Mouse (Mus musculus): ENCODE measurements around the gene Msh5. TPM values are rescaled to one million over a fixed set of nuclear protein-coding genes. Genes with fewer than 3 reads are reported as not detected.
A peak's percentile ranks its signal among the peaks of the same experiment; 100 is the strongest.
"Not testable (repeated sequence)": the region's sequence is repeated elsewhere in the genome, so short reads cannot be mapped to it uniquely, and the experiment has no call there.

Gene Msh5
- total RNA-seq, 1 experiment from 2014 or later = 0.76 TPM

DNA sequence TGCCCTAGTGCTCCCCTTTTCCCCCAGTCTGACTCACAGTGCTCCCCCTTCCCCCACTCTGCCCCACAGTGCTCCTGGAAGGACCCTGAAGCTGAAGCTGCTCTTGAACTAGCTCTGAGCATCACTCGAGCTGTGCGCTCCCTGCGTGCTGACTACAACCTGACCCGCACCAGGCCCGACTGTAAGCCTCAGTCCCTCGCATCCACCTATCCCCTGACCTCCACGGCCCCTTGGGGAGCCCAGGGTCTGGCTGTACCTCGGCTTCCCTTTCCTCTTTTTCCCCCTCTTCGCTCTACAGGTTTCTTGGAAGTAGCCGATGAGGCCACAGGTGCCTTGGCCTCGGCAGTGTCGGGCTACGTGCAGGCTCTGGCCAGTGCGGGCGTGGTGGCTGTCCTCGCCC is 31.2 kb downstream of the Msh5 start:
- no peak for ATAC-seq (replicated peaks; ENCODE audit: insufficient number of reproducible peaks, low FRiP score, low TSS enrichment, poor library complexity, severe bottlenecking)

DNA sequence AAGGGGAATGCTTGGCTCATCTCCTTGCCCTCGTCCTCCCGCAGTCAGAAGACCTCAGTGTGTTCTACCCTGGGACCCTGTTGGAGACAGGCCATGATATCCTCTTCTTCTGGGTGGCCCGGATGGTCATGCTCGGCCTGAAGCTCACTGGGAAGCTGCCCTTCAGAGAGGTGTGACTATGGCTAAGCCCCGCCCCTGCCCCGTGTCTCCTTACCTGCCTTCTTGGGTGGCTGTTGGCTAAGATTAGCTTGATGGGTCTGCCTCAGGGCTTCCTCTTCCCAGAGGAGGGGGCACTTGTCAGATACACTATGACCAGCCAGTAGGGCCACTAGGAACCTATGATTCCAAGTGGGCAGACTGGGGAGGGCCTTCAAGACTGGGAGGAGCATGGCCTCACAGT is 33.3 kb downstream of the Msh5 start:
- no peak for ATAC-seq (replicated peaks; ENCODE audit: insufficient number of reproducible peaks, low FRiP score, low TSS enrichment, poor library complexity, severe bottlenecking)

DNA sequence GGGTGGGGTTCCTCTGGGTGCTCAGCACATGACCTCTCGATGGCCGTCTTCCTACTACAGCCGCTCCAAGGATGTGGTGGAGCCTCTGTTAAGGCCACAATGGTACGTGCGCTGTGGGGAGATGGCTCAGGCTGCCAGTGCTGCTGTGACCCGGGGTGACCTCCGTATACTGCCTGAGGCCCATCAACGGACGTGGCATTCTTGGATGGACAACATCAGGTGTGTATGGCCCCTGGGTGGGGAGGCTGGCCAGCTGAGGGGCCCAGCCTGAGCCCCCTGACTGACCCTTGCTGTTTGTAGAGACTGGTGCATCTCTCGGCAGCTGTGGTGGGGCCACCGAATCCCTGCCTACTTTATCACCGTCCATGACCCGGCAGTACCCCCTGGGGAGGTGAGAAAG is 34.1 kb downstream of the Msh5 start:
- ATAC-seq (replicated peaks; ENCODE audit: insufficient number of reproducible peaks, low FRiP score, low TSS enrichment, poor library complexity, severe bottlenecking) = no peak

DNA sequence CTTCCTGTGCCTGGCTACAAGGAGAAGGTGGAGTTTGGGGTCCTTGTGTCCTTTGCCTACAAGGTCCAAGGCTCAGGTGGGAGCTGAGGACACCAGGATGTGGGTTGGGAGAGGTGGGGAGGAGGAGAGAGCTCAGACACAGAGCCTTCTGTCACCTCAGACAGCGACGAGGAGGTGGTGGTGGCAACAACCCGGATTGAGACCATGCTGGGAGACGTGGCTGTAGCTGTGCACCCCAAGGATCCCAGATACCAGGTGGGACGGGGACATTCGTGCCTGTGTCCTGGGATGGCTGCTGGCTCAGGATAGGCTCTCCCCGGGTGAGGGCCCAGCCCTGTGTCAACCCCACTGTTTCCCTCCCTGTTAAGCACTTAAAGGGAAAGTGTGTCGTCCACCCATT is 35.1 kb downstream of the Msh5 start:
- ATAC-seq (replicated peaks; ENCODE audit: insufficient number of reproducible peaks, low FRiP score, low TSS enrichment, poor library complexity, severe bottlenecking) = no peak

DNA sequence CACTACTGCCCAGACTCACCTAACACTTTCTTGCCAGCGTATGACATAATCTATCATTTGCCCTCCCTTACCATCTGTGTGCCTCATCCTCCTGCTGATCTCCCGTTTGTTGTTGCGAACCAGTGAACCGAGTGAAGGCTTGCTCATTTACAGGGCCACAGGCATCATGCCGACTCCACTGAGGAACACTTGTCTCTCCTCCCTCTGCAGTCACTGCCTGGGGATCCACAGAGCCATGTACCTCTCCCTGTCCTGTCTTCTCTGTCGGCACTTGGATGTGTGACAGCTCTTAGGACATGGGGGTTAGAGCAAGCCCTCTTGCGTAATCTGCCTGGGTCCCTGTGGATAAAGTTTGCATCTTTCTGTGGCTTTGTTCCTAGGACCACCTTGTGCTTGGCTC is 37.0 kb downstream of the Msh5 start:
- ATAC-seq (replicated peaks; ENCODE audit: insufficient number of reproducible peaks, low FRiP score, low TSS enrichment, poor library complexity, severe bottlenecking) = no peak

DNA sequence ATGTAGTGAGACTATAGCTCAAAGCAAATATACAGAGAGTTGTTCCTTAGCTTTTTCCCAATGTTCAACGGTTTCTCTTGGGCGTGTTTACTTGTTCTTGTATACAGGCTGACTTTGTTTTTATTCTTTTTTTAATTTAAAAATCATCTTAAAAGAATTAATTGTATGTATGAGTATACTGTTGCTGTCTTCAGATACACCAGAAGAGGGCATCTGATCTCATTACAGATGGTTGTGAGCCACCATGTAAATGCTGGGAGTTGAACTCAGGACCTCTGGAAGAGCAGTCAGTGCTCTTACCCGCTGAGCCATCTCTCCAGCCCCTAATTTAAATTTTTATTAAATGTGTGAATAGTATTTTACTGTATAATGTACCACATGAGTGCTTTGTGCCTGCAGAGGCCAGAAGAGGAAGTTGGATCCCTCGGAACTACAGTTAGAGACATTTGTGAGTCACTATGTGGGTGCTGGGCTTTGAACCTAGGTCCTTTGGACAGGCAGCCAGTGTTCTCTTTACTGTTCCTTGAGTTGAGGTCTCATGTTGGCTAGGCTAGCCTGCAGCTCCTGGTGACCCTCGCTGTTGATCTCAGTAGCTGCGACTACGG is 39.1 kb downstream of the Msh5 start:
- ATAC-seq (replicated peaks; ENCODE audit: insufficient number of reproducible peaks, low FRiP score, low TSS enrichment, poor library complexity, severe bottlenecking) = no peak

DNA sequence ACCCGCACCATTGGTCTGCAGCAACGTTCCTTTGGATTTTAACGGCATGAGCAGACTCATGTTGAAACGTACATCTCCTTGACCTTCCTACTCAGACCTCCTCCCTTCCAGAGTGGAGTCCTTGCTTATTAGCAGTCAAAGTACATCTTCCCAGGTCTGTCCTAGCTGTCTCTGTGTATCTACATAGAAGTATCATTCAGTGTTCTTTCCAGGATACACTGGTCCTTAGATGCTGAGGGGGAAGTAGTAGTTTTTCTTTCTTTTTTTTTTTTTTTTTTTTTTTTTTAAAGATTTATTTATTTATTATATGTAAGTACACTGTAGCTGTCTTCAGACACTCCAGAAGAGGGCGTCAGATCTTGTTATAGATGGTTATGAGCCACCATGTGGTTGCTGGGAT is 40.6 kb downstream of the Msh5 start:
- ATAC-seq (replicated peaks; ENCODE audit: insufficient number of reproducible peaks, low FRiP score, low TSS enrichment, poor library complexity, severe bottlenecking) = not testable (repeated sequence)

DNA sequence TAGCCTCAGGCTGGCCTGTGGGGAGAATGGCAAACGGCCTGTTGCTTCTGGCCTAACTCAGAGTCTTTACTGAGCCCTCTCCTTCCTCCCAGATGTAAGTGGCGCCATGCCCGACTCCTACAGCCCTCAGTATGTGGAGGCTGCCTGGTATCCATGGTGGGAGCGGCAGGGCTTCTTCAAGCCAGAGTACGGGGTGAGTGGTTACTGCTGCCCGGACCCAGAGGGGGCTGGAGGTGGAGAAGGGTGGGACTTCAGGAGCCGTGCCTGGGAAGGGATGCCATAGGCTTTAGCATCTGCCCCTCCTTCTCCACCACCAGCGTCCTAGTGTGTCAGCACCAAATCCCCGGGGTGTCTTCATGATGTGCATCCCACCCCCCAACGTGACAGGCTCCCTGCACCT is 41.4 kb downstream of the Msh5 start:
- ATAC-seq (replicated peaks; ENCODE audit: insufficient number of reproducible peaks, low FRiP score, low TSS enrichment, poor library complexity, severe bottlenecking) = no peak

DNA sequence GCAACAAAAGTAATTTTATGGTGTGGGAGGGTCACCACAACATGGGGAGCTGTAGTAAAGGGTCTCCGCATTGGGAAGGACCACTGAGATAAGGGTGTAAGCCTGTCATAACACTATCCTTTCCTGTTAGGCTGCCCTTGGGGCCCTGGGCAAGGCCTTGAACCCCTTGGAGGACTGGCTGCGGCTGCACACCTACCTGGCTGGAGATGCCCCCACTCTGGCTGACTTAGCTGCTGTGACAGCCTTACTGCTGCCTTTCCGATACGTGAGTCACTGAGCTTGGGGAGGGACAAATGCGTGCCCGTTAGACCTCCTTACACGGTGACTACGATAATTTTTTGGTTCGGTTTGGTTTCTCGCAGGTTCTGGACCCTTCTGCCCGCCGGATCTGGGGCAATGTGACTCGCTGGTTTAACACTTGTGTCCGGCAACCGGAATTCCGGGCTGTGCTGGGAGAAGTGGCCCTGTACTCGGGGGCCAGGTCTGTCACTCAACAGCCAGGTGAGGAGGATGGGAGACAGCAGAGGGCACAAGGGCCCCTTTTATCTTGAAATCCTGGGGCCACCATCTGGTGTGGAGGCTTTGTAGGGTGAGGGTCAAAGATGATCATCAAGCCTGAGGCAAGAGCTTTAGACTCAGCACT is 42.3 kb downstream of the Msh5 start:
- no peak for ATAC-seq (replicated peaks; ENCODE audit: insufficient number of reproducible peaks, low FRiP score, low TSS enrichment, poor library complexity, severe bottlenecking)

DNA sequence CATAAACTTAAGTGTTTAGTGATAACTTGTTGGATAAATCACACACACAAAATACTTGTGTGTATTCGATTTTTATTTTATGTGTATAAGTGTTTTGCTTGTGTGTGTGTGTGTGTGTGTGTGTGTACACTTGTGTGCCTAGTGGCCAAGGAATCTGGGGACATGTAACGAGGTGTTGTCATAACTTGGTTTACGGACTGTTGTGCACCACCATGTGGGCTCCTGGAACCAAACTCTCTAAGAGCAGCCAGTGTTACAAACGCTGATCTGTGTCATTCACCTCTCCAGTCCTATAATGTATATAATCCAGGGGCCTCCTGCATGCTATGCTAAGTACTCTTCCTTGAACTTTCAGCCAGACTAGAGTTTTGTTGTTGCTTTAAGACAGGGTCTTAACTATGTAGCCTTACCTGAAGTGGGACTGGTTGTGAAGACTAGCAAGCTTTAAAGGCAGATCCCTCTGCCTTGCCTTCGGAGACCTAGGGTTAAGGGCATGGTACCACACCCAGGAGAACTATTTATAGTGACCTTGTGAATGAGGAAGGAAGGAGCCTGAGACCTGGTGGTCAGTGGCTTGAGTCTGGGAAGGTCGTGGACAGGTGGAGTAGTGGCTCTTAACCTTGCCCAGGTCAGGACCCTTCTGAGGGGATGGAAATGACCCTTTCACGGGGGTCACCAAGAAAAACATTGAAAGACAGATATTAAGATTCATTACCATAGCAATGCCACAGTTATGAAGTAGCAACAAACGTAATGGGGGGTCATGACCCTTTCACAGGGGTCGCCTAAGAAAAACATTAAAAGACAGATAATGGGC is 43.3 kb downstream of the Msh5 start:
- ATAC-seq (replicated peaks; ENCODE audit: insufficient number of reproducible peaks, low FRiP score, low TSS enrichment, poor library complexity, severe bottlenecking) = peak; percentile 29; the same call in 1 of the 2 replicates

DNA sequence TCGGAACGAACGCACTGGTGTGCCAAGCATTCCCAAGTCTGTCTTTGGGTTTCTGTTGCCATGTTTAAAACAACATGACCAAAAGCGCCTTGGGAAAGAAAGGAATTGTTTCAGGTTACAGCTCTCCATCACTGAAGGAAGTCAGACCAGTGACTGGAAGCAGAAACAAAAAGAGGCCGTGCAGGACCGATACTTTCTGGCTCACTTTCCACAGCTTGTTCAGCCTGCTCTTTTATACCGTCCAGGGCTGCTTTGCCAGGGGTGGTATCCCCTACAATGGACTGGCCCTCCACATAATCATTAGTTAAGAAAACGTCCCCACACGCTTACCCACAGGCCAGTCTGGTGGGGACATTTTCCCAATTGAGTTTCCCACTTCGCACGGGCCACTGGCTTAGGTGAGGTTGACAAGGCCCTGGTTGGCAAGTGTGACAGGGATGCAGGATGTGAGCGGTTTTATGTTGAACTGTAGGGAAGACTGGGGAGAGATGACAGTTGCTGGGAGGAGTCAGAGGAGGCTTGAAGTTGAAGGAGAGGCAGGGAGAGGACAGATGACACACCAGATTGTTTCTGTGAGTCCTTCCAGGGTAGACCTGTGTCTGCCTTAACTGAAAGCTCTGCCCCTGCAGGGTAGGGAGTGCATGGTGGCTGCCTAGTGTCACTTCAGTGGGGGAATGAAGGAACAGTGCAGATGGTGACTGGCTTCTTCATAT is 44.2 kb downstream of the Msh5 start:
- no peak for ATAC-seq (replicated peaks; ENCODE audit: insufficient number of reproducible peaks, low FRiP score, low TSS enrichment, poor library complexity, severe bottlenecking)

DNA sequence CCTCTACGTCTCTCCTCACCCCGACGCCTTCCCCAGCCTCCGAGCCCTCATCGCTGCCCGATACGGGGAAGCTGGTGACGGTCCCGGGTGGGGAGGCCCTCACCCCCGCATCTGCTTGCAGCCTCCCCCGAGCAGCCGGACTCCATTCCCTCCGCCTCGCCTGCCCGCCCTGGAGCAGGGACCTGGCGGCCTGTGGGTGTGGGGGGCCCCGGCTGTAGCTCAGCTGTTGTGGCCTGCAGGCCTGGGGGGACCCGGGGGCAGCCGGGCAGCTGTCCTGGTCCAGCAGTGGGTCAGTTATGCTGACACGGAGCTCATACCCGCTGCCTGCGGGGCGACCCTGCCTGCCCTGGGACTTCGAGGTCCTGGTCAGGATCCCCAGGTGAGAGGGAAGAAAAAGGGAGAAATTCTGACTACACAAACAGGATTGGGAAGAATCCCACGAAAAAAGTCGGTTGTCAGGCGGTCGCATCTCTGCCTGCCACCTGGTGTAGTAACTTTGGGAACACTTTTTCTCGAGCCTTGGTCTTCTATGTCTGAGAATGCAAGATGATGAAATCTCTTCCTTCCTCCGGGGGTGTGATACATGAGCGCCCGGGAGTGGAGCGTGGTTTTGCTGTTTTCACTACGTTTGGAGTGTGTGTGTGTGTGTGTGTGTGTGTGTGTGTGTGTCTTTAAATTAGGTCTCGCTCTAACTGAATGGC is 44.9 kb downstream of the Msh5 start:
- no peak for ATAC-seq (replicated peaks; ENCODE audit: insufficient number of reproducible peaks, low FRiP score, low TSS enrichment, poor library complexity, severe bottlenecking)

DNA sequence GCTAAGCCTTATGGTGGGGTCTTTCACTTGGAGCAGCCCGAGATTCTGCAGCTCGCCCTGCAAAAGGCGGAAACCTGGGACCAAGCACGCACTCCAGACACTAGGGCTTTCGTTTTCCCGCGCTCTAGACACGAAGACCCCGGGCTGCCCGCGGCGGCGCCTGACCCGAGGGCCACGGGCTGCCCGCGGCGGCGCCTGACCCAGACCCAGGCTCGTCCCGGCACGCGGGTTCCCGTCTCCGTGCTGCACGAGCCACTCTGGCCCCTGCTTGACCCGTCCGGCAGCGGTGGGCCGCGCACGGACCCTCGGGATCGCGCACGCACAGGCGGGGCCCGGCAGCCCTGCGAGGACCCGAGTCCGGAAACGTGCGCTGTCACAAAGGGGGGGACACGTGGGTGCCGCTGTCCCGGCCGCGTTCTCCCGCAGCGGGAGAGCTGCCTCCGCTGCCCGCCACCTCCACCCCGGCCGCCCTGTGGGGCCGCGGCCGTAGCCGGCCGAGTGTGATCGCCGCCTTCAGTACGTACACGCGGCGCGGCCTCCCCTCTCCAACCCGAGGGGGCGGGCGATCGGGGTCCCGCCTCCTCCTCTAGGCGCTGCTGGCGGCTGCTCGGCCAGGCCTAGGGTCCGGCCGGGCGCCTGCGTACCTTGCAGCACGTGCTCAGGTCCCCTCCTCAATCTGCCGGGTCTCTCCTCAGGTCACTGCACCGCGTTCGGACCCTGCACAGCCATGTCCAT is 45.7 kb downstream of the Msh5 start, which contains the start of gene Vars:
TSS of gene Vars (plus strand) at position 271 of the 735 bp plus-strand sequence.
- peak; percentile 29 for ATAC-seq (replicated peaks; ENCODE audit: insufficient number of reproducible peaks, low FRiP score, low TSS enrichment, poor library complexity, severe bottlenecking)

DNA sequence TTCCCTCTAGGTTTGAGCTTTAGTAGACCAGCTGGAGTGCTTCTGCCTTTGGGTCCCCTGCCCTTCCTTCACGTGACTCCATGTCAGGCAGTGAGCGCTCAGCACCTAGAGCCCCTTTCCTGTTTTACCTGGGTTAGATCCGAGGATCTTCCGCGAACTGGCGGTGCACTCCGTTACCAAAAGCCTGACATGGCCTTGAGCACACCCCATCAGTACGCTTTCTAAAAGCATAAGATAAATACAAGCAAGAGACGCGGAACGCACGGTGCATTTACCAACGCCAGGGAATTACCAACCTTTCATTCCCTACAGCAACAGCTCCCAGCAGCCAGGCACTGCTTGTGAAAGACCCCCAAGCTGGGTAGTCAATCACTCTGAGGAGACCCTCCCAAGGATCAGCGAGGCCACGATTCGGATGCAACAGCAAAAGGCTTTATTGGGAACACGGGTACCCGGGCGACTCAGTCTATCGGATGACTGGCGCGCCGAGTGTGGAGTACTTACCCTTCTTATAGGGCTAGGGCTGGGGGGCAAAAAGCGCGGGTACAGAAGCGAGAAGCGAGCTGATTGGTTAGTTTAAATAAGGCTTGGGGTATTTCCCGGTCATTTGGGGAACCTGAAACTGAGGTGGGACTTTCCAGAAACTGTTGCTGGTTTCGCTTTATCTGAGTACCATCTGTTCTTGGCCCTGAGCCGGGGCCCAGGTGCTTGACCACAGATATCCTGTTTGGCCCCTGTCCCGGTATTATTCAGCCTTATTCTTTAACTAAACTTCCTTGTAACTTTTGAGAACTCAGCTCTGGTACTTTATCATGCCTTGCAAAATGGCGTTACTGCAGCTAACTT is 46.5 kb downstream of the Msh5 start:
- ATAC-seq (replicated peaks; ENCODE audit: insufficient number of reproducible peaks, low FRiP score, low TSS enrichment, poor library complexity, severe bottlenecking) = not testable (repeated sequence)

DNA sequence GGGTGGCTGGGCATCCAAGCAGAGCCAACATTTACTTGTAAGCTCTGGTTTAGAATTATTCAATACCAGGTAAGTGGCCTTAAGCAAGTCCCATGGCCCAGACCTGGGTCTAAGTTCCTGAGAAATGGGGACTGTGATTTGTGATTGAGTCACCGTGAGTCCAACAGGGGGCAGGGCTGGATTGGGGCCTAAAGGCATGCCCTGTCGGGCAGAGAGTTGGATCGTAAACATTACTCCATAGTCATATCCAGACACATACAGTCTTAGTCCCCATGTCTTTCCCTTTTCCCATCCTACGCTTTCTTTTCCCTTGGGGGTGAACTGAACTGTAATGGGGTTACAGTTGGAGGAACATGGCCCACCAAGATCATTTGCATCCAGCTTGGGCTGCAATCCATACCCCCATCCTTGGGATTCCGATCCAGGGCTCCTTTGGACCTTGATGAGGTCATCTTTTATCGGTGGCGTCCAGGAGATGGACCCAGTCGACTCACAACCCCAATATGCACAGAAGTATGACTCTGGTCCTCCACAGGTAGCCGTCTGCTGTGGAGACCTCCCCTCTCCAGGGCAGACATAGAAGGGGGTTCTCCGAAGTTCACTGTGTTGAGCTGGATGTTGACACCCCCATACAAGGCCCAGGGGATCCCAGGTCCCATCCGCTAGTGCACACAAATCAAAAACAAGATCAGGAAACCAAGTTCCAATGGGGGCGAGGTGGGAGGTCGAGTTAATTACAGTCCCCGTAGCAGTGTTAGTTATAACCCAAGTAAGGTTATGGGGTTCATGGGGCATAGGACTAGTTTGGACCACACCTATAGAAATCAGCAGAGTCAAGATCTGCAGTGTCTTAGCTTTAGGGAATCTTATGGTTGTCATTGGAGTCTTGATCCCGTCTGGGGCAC is 47.8 kb downstream of the Msh5 start:
- ATAC-seq (replicated peaks; ENCODE audit: insufficient number of reproducible peaks, low FRiP score, low TSS enrichment, poor library complexity, severe bottlenecking) = no peak

DNA sequence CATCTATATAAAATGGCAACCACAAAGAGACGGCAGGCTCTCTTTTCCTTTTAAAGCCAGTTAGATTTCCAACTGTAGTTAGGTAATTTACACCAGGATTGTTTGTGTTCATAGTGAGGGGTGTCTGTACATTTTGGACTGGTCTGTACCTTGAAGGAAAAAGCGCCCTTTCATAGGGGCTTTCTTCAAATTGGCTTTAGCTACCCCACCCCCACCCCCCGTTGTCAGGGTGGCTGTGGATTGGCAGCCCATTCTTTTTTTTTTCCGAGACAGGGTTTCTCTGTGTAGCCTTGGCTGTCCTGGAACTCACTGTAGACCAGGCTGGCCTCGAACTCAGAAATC is 49.4 kb downstream of the Msh5 start:
- ATAC-seq (replicated peaks; ENCODE audit: insufficient number of reproducible peaks, low FRiP score, low TSS enrichment, poor library complexity, severe bottlenecking) = no peak
